Mouse (Mus musculus) hindbrain, embryonic 11.5 days (tissue): ENCODE data around the gene Fnip1. TPM values are rescaled to one million over a fixed set of nuclear protein-coding genes. Genes with fewer than 3 reads are reported as not detected.
A peak's percentile ranks its signal among the peaks of the same experiment; 100 is the strongest.

Experiments
- ATAC-seq: fragments of 200-750 bp; cut with Nextera tagmentation; 2 replicates; pipeline ENCODE4 v1.8.0; 2017; ENCODE audit warnings: mild to moderate bottlenecking, moderate TSS enrichment, moderate library complexity; ENCODE audit not compliant: low FRiP score
- DNase-seq: peaks from one replicate; pipeline ENCODE4 v3.0.0-alpha.2; 2015; ENCODE audit warnings: low spot score
- H3K27ac ChIP-seq: fragments of 300-500 bp; sonication (generic); 2 replicates; pipeline ENCODE4 v1.5.1; 2014; ENCODE audit warnings: mild to moderate bottlenecking, low read depth, low read length
- H3K27me3 ChIP-seq: fragments of 300-500 bp; sonication (generic); 2 replicates; pipeline ENCODE4 v1.6.1; 2014; ENCODE audit warnings: mild to moderate bottlenecking, low read length, moderate library complexity, mixed read lengths; ENCODE audit not compliant: control insufficient read depth, insufficient read depth
- H3K36me3 ChIP-seq: fragments of 300-500 bp; sonication (generic); 2 replicates; pipeline ENCODE4 v1.6.1; 2014; ENCODE audit warnings: mild to moderate bottlenecking, low read length, moderate library complexity, mixed read lengths; ENCODE audit not compliant: control insufficient read depth, insufficient read depth
- H3K4me1 ChIP-seq: fragments of 300-500 bp; sonication (generic); replicated peaks from 2 replicates; pipeline ENCODE4 v1.6.1; 2014; ENCODE audit warnings: low read length, mixed read lengths; ENCODE audit not compliant: control insufficient read depth, insufficient read depth
- H3K4me2 ChIP-seq: fragments of 300-500 bp; sonication (generic); replicated peaks from 2 replicates; pipeline ENCODE4 v1.6.1; 2014; ENCODE audit warnings: mild to moderate bottlenecking, low read depth, low read length
- H3K4me3 ChIP-seq: fragments of 300-500 bp; sonication (generic); 2 replicates; pipeline ENCODE4 v1.5.1; 2014; ENCODE audit warnings: low read depth, low read length
- H3K9ac ChIP-seq: fragments of 300-500 bp; sonication (generic); 2 replicates; pipeline ENCODE4 v1.6.1; 2014; ENCODE audit warnings: low read depth, low read length
- H3K9me3 ChIP-seq: fragments of 300-500 bp; sonication (generic); 2 replicates; pipeline ENCODE4 v1.6.1; 2016; ENCODE audit warnings: low read length; ENCODE audit not compliant: control insufficient read depth
- WGBS: fragments of 180-500 bp; shearing (Covaris S2); extraction: QIAGEN DNeasy Blood & Tissue Kit; methylation state at CpG from one replicate; pipeline ENCODE4 v1.1.7; 2014; 5-methylcytosine and 5-hydroxymethylcytosine counted together
- polyA plus RNA-seq: library from polyadenylated mRNA; unstranded; fragments of >200 nt; fragmentation: Nextera tagmentation; extraction: Ambion mirVana; gene quantifications from 2 replicates; pipeline ENCODE4 v1.2.1, GENCODE M21; 2014

The Fnip1 gene
- polyA plus RNA-seq, 1 experiment from 2014 or later = 14.5 TPM

DNA sequence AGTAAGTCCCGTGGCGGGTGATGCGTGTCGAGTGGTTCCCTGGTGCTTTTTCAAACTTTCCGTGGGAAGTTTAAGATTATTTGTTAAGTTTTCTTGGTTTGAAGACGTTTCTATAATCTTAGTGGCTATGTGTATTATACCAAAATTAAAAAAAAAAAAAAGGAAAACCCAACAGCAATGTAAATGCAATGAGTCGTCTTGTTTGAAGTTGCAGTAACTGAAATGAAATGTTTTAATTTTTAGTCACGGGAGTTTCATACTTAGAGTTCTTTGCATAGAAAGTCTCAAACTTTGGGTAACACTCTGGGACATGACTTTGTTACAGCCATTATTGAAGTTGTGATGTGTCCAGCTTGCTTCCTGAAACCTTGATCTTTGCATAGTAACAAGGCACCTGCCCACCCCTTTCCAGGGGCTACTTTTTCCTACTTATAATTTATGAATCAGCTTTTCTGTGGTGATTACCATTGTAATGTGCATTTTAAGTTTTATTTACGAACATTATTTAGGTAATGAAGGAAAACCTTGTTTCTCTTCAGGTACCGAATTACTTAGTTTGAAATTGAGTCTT lies 85.5 kb downstream of the Fnip1 start:
- H3K4me3 ChIP-seq = peak overlapping the region; percentile 75
- H3K9me3 ChIP-seq = no peaks in the 10 kb centered on the region
- no peaks in the 10 kb centered on the region for H3K36me3 ChIP-seq
- no peaks in the 10 kb centered on the region for H3K27me3 ChIP-seq
- H3K9ac ChIP-seq = peak overlapping the region; percentile 69
- H3K4me2 ChIP-seq = peak overlapping the region; percentile 73
- ATAC-seq (no peak), DNase-seq (no peak)
- WGBS = 18% methylated on average over 10 of the region's 10 CpGs
- H3K27ac ChIP-seq = peak overlapping the region; percentile 51; the same call in 1 of the 2 replicates
- peaks cover 4% of the 10 kb centered on the region; the same call in 1 of the 2 replicates for H3K4me1 ChIP-seq

DNA sequence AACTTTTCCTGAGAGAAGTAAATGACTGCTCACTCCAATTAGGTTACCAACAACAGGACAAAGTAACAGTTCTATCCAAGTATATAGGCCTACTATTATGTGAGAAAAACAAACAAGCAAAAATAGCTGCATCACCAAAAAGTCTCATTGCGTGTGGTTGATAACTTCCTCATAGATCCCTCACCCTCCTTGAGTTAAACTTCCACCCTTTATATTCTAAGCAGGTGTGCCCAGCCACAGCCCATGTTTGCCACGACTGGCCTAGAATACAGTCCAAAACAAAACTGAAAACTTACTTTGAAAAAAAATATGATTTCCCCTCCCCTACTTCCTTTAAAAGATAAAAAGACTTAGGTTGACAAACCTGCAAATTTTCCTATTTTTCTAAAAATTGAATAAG lies 90.0 kb downstream of the Fnip1 start:
- DNase-seq (no peak), ATAC-seq (no peak)
- Histone ChIP-seq H3K27ac (no peak overlapping the region), H3K9ac (no peak overlapping the region), H3K27me3 (no peaks in the 10 kb centered on the region), H3K36me3 (no peaks in the 10 kb centered on the region), H3K4me2 (no peak overlapping the region), H3K4me3 (no peak overlapping the region), H3K9me3 (no peaks in the 10 kb centered on the region), H3K4me1 (no peaks in the 10 kb centered on the region)
- 99% methylated on average over 2 of the region's 2 CpGs for WGBS

DNA sequence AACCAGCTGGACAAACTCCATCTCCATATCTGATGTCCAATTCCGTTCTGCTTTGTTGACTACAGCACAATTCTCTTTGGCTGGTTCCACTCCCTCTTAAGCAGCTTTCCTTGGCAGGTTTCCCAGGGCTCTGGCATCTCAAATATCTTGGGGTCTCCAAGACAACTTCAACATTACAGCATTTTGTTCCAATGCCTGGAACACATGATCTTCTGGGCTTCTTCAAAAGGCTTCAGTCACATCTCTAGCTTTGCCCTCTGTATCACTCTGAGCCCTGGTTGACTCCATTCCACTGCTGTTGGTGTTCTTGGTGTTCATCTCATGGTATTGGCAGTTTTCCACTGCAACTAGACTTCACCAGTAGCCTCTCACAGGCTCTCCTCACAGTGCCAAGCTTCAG lies 92.4 kb downstream of the Fnip1 start:
- ATAC-seq (no peak), DNase-seq (no peak)
- no peaks in the 10 kb centered on the region for H3K4me1 ChIP-seq
- no peak overlapping the region for H3K9ac ChIP-seq
- WGBS = 84% methylated on average over 1 of the region's 1 CpGs
- no peaks in the 10 kb centered on the region for H3K9me3 ChIP-seq
- H3K4me2 ChIP-seq = no peak overlapping the region
- no peak overlapping the region for H3K4me3 ChIP-seq
- H3K27ac ChIP-seq = no peak overlapping the region
- no peaks in the 10 kb centered on the region for H3K36me3 ChIP-seq
- H3K27me3 ChIP-seq = no peaks in the 10 kb centered on the region

DNA sequence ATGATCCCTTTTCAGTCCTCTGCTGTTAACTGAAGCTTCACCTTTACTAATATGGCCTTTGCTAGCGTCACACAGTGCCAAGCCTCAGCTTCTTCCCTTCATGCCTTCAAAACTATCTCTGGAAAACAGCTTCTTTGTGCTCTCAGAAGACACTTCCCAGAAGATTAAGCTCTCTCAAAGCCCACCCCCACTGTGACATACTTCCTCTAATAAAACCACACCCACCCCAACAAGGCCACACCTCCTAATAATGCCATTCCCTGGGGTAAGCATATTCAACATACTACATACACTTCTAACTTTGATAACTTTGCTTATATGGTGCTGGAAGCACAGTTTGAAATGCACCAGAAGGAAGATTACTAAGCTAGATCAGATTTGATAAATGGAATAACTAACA lies 92.9 kb downstream of the Fnip1 start:
- DNase-seq = no peak
- Histone ChIP-seq H3K9ac (no peak overlapping the region), H3K4me3 (no peak overlapping the region), H3K4me1 (no peaks in the 10 kb centered on the region), H3K9me3 (no peaks in the 10 kb centered on the region), H3K27me3 (no peaks in the 10 kb centered on the region), H3K4me2 (no peak overlapping the region), H3K27ac (no peak overlapping the region), H3K36me3 (no peaks in the 10 kb centered on the region)
- WGBS = 100% methylated on average over 1 of the region's 1 CpGs
- no peak for ATAC-seq

DNA sequence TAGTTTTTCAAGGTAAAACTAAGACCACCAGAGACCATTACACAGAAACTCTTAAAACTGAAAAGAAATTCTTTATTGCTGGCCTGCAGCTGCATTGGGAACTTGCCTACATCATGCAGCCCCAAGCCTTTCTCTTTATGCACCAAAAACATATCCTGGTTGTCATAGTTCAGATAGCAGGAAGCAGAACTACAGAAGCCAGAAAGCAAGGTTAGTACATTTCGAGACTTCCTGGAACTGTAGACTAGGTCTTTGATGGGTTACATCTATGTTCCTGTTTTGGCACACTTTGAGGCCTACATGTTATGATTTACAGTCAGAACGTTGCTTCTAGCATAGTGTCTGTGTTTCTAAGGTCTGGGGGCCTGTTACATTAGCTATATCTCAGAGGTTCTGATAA lies 95.8 kb downstream of the Fnip1 start:
- Histone ChIP-seq H3K4me3 (no peak overlapping the region), H3K9me3 (no peaks in the 10 kb centered on the region), H3K27me3 (no peaks in the 10 kb centered on the region), H3K27ac (no peak overlapping the region), H3K4me1 (no peaks in the 10 kb centered on the region), H3K4me2 (no peak overlapping the region), H3K36me3 (no peaks in the 10 kb centered on the region), H3K9ac (no peak overlapping the region)
- 90% methylated on average over 2 of the region's 2 CpGs for WGBS
- no peak for DNase-seq
- no peak for ATAC-seq

DNA sequence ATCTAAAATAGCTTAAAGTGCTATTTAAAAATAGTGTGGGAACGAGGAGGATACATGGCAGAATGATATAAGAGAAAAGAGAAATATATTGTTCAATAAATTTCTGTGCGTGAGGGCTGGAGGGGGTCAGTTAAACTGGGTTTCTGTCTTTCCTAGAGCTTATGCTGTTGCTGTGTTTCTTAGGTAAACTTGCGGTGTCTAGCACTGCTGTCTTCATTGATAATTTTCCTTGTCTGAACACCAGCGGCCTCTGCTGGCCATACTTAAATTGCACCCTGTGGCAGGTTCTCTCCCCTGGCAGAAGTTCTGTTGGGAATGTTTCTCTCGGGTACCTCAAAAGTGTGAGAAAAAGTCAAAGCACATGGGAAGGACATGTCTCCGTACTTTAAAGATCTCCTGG lies 96.9 kb downstream of the Fnip1 start:
- Histone ChIP-seq H3K27me3 (no peaks in the 10 kb centered on the region), H3K9me3 (no peaks in the 10 kb centered on the region), H3K4me2 (no peak overlapping the region), H3K36me3 (no peaks in the 10 kb centered on the region), H3K4me3 (no peak overlapping the region), H3K27ac (no peak overlapping the region), H3K9ac (no peak overlapping the region), H3K4me1 (no peaks in the 10 kb centered on the region)
- DNase-seq (peak; percentile 78), ATAC-seq (no peak)
- 58% methylated on average over 6 of the region's 6 CpGs for WGBS

DNA sequence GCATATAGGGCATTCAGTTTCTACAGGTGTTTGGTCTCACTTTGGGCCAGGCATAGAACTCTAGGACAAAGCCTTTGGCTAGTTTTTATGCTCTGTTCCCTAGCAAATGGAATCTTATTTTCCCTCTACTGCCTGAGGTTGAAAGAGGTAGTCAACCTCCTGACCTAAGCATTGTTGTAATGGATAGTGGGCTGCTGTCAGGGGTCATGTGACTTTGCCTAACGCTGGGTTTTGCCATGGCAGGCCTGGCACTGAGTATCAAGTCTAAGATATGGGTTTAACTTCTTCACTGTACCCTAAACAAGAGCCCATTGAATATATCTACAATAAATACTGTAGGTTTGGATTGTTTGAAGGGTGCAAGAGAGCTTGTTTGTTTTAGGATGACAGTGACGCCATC lies 101.0 kb downstream of the Fnip1 start:
- DNase-seq (no peak), ATAC-seq (no peak)
- H3K4me3 ChIP-seq = no peak overlapping the region
- H3K9me3 ChIP-seq = no peaks in the 10 kb centered on the region
- 76% methylated on average over 2 of the region's 2 CpGs for WGBS
- no peaks in the 10 kb centered on the region for H3K4me1 ChIP-seq
- no peaks in the 10 kb centered on the region for H3K36me3 ChIP-seq
- H3K27ac ChIP-seq = no peak overlapping the region
- H3K4me2 ChIP-seq = no peak overlapping the region
- H3K9ac ChIP-seq = no peak overlapping the region
- H3K27me3 ChIP-seq = no peaks in the 10 kb centered on the region

DNA sequence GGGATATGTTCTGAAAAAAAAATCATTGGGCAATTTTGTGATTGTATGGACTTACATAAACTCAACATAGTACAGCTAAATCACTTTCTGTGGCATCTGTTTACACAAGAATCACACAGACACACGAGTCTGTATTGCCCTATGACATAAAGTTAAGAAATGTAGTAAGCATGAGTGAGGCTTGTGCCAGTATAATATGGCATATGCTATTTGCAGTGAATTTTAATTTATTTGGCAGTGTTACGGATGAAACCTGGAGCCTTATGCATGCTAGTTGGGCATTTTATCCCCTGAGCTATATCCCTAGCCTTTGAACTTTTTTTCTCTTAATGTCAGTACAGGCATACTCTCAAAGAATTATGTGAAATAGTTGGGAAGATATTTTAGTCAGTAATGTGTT lies 101.5 kb downstream of the Fnip1 start:
- Histone ChIP-seq H3K4me1 (no peaks in the 10 kb centered on the region), H3K9ac (no peak overlapping the region), H3K27me3 (no peaks in the 10 kb centered on the region), H3K4me2 (no peak overlapping the region), H3K36me3 (no peaks in the 10 kb centered on the region), H3K9me3 (no peaks in the 10 kb centered on the region), H3K27ac (no peak overlapping the region), H3K4me3 (no peak overlapping the region)
- ATAC-seq = no peak
- 83% methylated on average over 2 of the region's 2 CpGs for WGBS
- DNase-seq = no peak

DNA sequence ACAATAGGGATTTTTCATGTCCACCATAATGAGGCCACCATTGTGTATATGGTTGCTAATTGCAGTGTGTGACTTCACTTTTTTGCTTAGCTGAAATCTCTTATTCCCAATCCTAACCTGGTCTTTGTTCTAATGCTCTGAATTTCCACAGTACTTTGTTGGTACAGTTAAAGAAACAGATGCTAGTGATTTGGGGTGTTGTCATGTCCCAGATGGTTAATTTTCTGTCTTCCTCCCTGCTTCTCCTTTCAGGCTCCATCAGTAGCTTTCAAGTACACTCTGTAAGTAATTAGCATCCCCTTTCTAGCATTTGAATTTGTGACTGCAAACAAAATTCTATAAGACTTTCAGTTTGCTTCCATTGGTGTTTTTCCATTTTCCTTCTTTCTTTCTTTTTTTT lies 102.3 kb downstream of the Fnip1 start:
- DNase-seq (no peak), ATAC-seq (no peak)
- Histone ChIP-seq H3K4me2 (no peak overlapping the region), H3K36me3 (no peaks in the 10 kb centered on the region), H3K4me3 (no peak overlapping the region), H3K27me3 (no peaks in the 10 kb centered on the region), H3K9me3 (no peaks in the 10 kb centered on the region), H3K27ac (no peak overlapping the region), H3K4me1 (no peaks in the 10 kb centered on the region), H3K9ac (no peak overlapping the region)
